ENCODE assay signal across 8 mouse cellular contexts in the genomic region with DNA sequence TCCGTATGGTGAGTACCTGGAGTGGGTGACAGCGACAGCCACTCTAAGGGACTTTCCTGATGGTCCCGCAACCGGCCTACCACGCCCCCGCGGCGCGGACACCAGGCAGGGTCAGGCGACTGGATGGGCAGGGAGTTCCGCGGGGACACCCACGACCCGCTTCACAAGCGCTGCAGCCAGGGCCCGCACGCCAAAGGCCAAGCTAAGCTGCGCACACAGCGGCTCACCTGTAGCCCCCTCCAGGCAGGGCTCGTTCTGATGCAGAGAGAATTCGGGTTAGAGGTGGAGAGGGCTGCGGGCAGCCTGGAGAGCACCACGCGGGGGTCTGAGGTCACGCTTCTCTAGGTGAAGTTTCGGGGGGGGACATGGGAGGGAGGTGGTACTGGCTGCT. TPM values are rescaled to one million over a fixed set of nuclear protein-coding genes. Genes with fewer than 3 reads are reported as not detected.
A peak's percentile ranks its signal among the peaks of the same experiment; 100 is the strongest.
DNase-seq lines count a peak whose midpoint lies in the region; ATAC-seq and TF ChIP-seq lines count a peak whose summit lies in the region.

No protein-coding gene starts in this region.

- peaks cover 35% of the 10 kb centered on the region for H3K27me3 ChIP-seq in embryonic facial prominence, embryonic 12.5 days
- no peaks in the 10 kb centered on the region for H3K27me3 ChIP-seq in intestine, postnatal 0 days (replicated peaks; ENCODE audit: control insufficient read depth, insufficient read depth, low read length)
- H3K27me3 ChIP-seq in neural tube, embryonic 13.5 days: peaks cover 66% of the 10 kb centered on the region

- H3K9ac ChIP-seq in embryonic facial prominence, embryonic 12.5 days: peak overlapping the region; percentile 47
- peak overlapping the region; percentile 35 for H3K9ac ChIP-seq in intestine, postnatal 0 days (ENCODE audit: low read depth, low read length)
- H3K9ac ChIP-seq in neural tube, embryonic 13.5 days: peak overlapping the region; percentile 62

- peaks cover 23% of the 10 kb centered on the region for H3K4me1 ChIP-seq in embryonic facial prominence, embryonic 12.5 days
- H3K4me1 ChIP-seq in intestine, postnatal 0 days (replicated peaks; ENCODE audit: control insufficient read depth, insufficient read depth, low read length): no peaks in the 10 kb centered on the region; the same call in 1 of the 2 replicates
- peaks cover 36% of the 10 kb centered on the region for H3K4me1 ChIP-seq in neural tube, embryonic 13.5 days (replicated peaks)

- no peak overlapping the region for H3K27ac ChIP-seq in layer of hippocampus, adult 2 months
- H3K27ac ChIP-seq in embryonic facial prominence, embryonic 12.5 days: no peak overlapping the region
- peak overlapping the region; percentile 79 for H3K27ac ChIP-seq in intestine, postnatal 0 days (ENCODE audit: low read depth, low read length)
- H3K27ac ChIP-seq in neural tube, embryonic 13.5 days (replicated peaks): no peak overlapping the region

- H3K4me3 ChIP-seq in layer of hippocampus, adult 2 months: peak overlapping the region; percentile 72
- H3K4me3 ChIP-seq in embryonic facial prominence, embryonic 12.5 days: peak overlapping the region; percentile 53
- peak overlapping the region; percentile 41 for H3K4me3 ChIP-seq in intestine, postnatal 0 days (ENCODE audit: low read depth, low read length)
- H3K4me3 ChIP-seq in neural tube, embryonic 13.5 days: peak overlapping the region; percentile 53

- WGBS in embryonic facial prominence, embryonic 12.5 days: 3% methylated on average over 26 of the region's 26 CpGs
- 3% methylated on average over 26 of the region's 26 CpGs for WGBS in intestine, postnatal 0 days
- 4% methylated on average over 26 of the region's 26 CpGs for WGBS in neural tube, embryonic 13.5 days

- no peak for TF ChIP-seq CTCF in layer of hippocampus, adult 2 months (conservative IDR thresholded peaks at IDR 0.05)
- TF ChIP-seq CTCF in intestine, postnatal 0 days (IDR thresholded peaks at IDR 0.05; ENCODE audit: low read depth): no peak

- H3K36me3 ChIP-seq in embryonic facial prominence, embryonic 12.5 days: 0 out of 2 replicates have a peak, but pooled peaks cover 6% of the 10 kb centered on the region
- H3K36me3 ChIP-seq in intestine, postnatal 0 days (ENCODE audit: control insufficient read depth, insufficient read depth): no peaks in the 10 kb centered on the region
- no peaks in the 10 kb centered on the region for H3K36me3 ChIP-seq in neural tube, embryonic 13.5 days

- H3K4me2 ChIP-seq in embryonic facial prominence, embryonic 12.5 days (replicated peaks): peak overlapping the region; percentile 98
- H3K4me2 ChIP-seq in intestine, postnatal 0 days (replicated peaks; ENCODE audit: low read depth): peak overlapping the region; percentile 81
- H3K4me2 ChIP-seq in neural tube, embryonic 13.5 days: peak overlapping the region; percentile 99

- DNase-seq in layer of hippocampus, adult 2 months (ENCODE audit: low spot score in 2 of 2): no peak
- DNase-seq in layer of hippocampus, adult 9-10 months (ENCODE audit: low spot score): no peak
- DNase-seq in urinary bladder, postnatal 25 days (ENCODE audit: low spot score): no peak
- DNase-seq in thymus, adult 18-20 months: no peak
- no peak for DNase-seq in adrenal gland, adult 2 months

- no peak for ATAC-seq in embryonic facial prominence, embryonic 12.5 days (ENCODE audit: insufficient number of reproducible peaks, insufficient read depth, low FRiP score, low TSS enrichment)
- no peak; the same call in 1 of the 2 replicates for ATAC-seq in intestine, postnatal 0 days
- no peak; the same call in 1 of the 2 replicates for ATAC-seq in neural tube, embryonic 13.5 days (ENCODE audit: low read depth)

- H3K9me3 ChIP-seq in embryonic facial prominence, embryonic 12.5 days: no peaks in the 10 kb centered on the region
- no peaks in the 10 kb centered on the region for H3K9me3 ChIP-seq in intestine, postnatal 0 days (ENCODE audit: control insufficient read depth)
- no peaks in the 10 kb centered on the region for H3K9me3 ChIP-seq in neural tube, embryonic 13.5 days

RNA-seq across cellular contexts. Expression of a gene that starts 0.3 kb away (rescaled TPM):
- not detected for total RNA-seq in layer of hippocampus, adult 2 months (2021)
- polyA plus RNA-seq in embryonic facial prominence, embryonic 12.5 days (2016; fragmentation: Nextera tagmentation; extraction: Ambion mirVana): 4.7 and 5.2 TPM in 2 replicates
- polyA plus RNA-seq in intestine, postnatal 0 days (2015; fragmentation: Nextera tagmentation; extraction: Ambion mirVana): 124 and 136 TPM in 2 replicates
- 1.2 and 2.3 TPM in 2 replicates for polyA plus RNA-seq in neural tube, embryonic 13.5 days (2015; fragmentation: Nextera tagmentation; extraction: Ambion mirVana)
- 10 to 100 TPM; 20.2 to 22.5 TPM for total RNA-seq in adrenal gland, adult 2 months (2021)
- polyA plus RNA-seq in adrenal gland, adult 2 months (2012; rRNA removed): 34.4 and 38.1 TPM in 2 replicates

RNA-seq across cellular contexts. Expression of a gene that starts 6.4 kb away (rescaled TPM):
- total RNA-seq in layer of hippocampus, adult 2 months (2021): not detected
- 0.70 and 1.1 TPM in 2 replicates for polyA plus RNA-seq in embryonic facial prominence, embryonic 12.5 days (2016; fragmentation: Nextera tagmentation; extraction: Ambion mirVana)
- 0.08 and 0.18 TPM in 2 replicates for polyA plus RNA-seq in intestine, postnatal 0 days (2015; fragmentation: Nextera tagmentation; extraction: Ambion mirVana)
- polyA plus RNA-seq in neural tube, embryonic 13.5 days (2015; fragmentation: Nextera tagmentation; extraction: Ambion mirVana): 0.50 and 0.66 TPM in 2 replicates
- under 1 TPM; 0.09 to 0.28 TPM for total RNA-seq in adrenal gland, adult 2 months (2021)
- polyA plus RNA-seq in adrenal gland, adult 2 months (2012; rRNA removed): 0.04 and 0.17 TPM in 2 replicates

RNA-seq across cellular contexts. Expression of a gene that starts 11.0 kb away (rescaled TPM):
- total RNA-seq in layer of hippocampus, adult 2 months (2021): 10 to 100 TPM; 55.7 to 55.8 TPM
- 41.9 and 42.3 TPM in 2 replicates for polyA plus RNA-seq in embryonic facial prominence, embryonic 12.5 days (2016; fragmentation: Nextera tagmentation; extraction: Ambion mirVana)
- polyA plus RNA-seq in intestine, postnatal 0 days (2015; fragmentation: Nextera tagmentation; extraction: Ambion mirVana): 177 and 185 TPM in 2 replicates
- polyA plus RNA-seq in neural tube, embryonic 13.5 days (2015; fragmentation: Nextera tagmentation; extraction: Ambion mirVana): 42.3 and 43.9 TPM in 2 replicates
- total RNA-seq in adrenal gland, adult 2 months (2021): 10 to 100 TPM; 59.2 to 72.7 TPM
- polyA plus RNA-seq in adrenal gland, adult 2 months (2012; rRNA removed): 26.6 and 28.5 TPM in 2 replicates

RNA-seq across cellular contexts. Expression of a gene that starts 40.6 kb away (rescaled TPM):
- total RNA-seq in layer of hippocampus, adult 2 months (2021): 10 to 100 TPM; 34.1 to 36.2 TPM
- polyA plus RNA-seq in embryonic facial prominence, embryonic 12.5 days (2016; fragmentation: Nextera tagmentation; extraction: Ambion mirVana): 57.0 and 58.2 TPM in 2 replicates
- polyA plus RNA-seq in intestine, postnatal 0 days (2015; fragmentation: Nextera tagmentation; extraction: Ambion mirVana): 36.3 and 38.7 TPM in 2 replicates
- 54.8 and 58.9 TPM in 2 replicates for polyA plus RNA-seq in neural tube, embryonic 13.5 days (2015; fragmentation: Nextera tagmentation; extraction: Ambion mirVana)
- 10 to 100 TPM; 29.5 to 36.1 TPM for total RNA-seq in adrenal gland, adult 2 months (2021)
- polyA plus RNA-seq in adrenal gland, adult 2 months (2012; rRNA removed): 30.4 and 33.4 TPM in 2 replicates

RNA-seq across cellular contexts. Expression of a gene that starts 40.7 kb away (rescaled TPM):
- 10 to 100 TPM; 16.5 to 17.6 TPM for total RNA-seq in layer of hippocampus, adult 2 months (2021)
- polyA plus RNA-seq in embryonic facial prominence, embryonic 12.5 days (2016; fragmentation: Nextera tagmentation; extraction: Ambion mirVana): 26.5 and 27.5 TPM in 2 replicates
- polyA plus RNA-seq in intestine, postnatal 0 days (2015; fragmentation: Nextera tagmentation; extraction: Ambion mirVana): 8.8 and 9.4 TPM in 2 replicates
- polyA plus RNA-seq in neural tube, embryonic 13.5 days (2015; fragmentation: Nextera tagmentation; extraction: Ambion mirVana): 20.4 and 24.4 TPM in 2 replicates
- total RNA-seq in adrenal gland, adult 2 months (2021): 10 to 100 TPM; 12.3 to 21.0 TPM
- 3.6 and 3.7 TPM in 2 replicates for polyA plus RNA-seq in adrenal gland, adult 2 months (2012; rRNA removed)
